Mouse (Mus musculus) intestine, postnatal 0 days (tissue): ENCODE data around the gene Adamtsl3. TPM values are rescaled to one million over a fixed set of nuclear protein-coding genes. Genes with fewer than 3 reads are reported as not detected.

Experiments used
- ATAC-seq: fragments of 200-750 bp; cut with Nextera tagmentation; 2 replicates; pipeline ENCODE4 v1.8.0; 2017; ENCODE audit warnings: mild to moderate bottlenecking, moderate TSS enrichment, moderate library complexity
- H3K27ac ChIP-seq: fragments of 300-500 bp; sonication (generic); 2 replicates; pipeline ENCODE4 v1.5.1; 2014; ENCODE audit warnings: mild to moderate bottlenecking, low read depth, low read length, moderate library complexity
- H3K27me3 ChIP-seq: fragments of 300-500 bp; sonication (generic); replicated peaks from 2 replicates; pipeline ENCODE4 v1.6.1; 2014; ENCODE audit warnings: low read length, mixed read lengths; ENCODE audit not compliant: control insufficient read depth, insufficient read depth
- H3K36me3 ChIP-seq: fragments of 300-500 bp; sonication (generic); 2 replicates; pipeline ENCODE4 v1.6.1; 2014; ENCODE audit warnings: mild to moderate bottlenecking, moderate library complexity; ENCODE audit not compliant: control insufficient read depth, insufficient read depth
- H3K4me1 ChIP-seq: fragments of 300-500 bp; sonication (generic); replicated peaks from 2 replicates; pipeline ENCODE4 v1.6.1; 2014; ENCODE audit warnings: antibody characterized with exemption, low read length, mixed read lengths; ENCODE audit not compliant: control insufficient read depth, insufficient read depth
- H3K4me2 ChIP-seq: fragments of 300-500 bp; sonication (generic); replicated peaks from 2 replicates; pipeline ENCODE4 v1.6.1; 2014; ENCODE audit warnings: low read depth, mild to moderate bottlenecking, moderate library complexity
- H3K4me3 ChIP-seq: fragments of 300-500 bp; sonication (generic); 2 replicates; pipeline ENCODE4 v1.5.1; 2014; ENCODE audit warnings: low read depth, low read length
- H3K9ac ChIP-seq: fragments of 300-500 bp; sonication (generic); 2 replicates; pipeline ENCODE4 v1.6.1; 2014; ENCODE audit warnings: mild to moderate bottlenecking, low read depth, low read length
- H3K9me3 ChIP-seq: fragments of 300-500 bp; sonication (generic); 2 replicates; pipeline ENCODE4 v1.6.1; 2016; ENCODE audit warnings: mixed run types; ENCODE audit not compliant: control insufficient read depth
- CTCF ChIP-seq: sonication (generic); IDR thresholded peaks from 2 replicates; pipeline ENCODE4 v1.5.1; 2016; ENCODE audit warnings: low read depth, mild to moderate bottlenecking, control low read depth, antibody characterized with exemption, moderate library complexity
- WGBS: fragments of 180-500 bp; shearing (Covaris S2); extraction: QIAGEN DNeasy Blood & Tissue Kit; methylation state at CpG from one replicate; pipeline ENCODE4 v1.1.7; 2014; 5-methylcytosine and 5-hydroxymethylcytosine counted together
- polyA plus RNA-seq: library from polyadenylated mRNA; unstranded; fragments of >200 nt; fragmentation: Nextera tagmentation; extraction: Ambion mirVana; gene quantifications from 2 replicates; pipeline ENCODE4 v1.2.1, GENCODE M21; 2015

The Adamtsl3 gene
- polyA plus RNA-seq, 1 experiment from 2014 or later, result 0.96 TPM

DNA sequence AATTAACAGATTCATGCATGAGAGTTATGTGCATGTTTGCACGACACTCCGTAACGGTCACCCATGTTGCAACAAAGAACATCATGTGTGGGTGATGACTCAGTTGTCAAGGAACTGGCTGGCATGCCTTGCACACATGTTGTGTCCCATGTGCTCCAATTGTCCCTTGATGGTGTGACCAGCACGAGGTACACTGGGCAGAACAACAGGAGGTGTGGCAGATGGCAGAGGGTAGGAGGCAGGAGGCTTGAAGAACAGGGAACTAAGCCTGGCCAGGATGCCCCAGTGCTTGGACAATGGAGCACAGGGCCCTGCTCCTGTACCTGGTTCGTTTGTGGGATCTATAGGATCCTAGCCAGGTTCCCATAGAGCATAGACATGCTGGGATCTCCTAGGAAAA lies 31.0 kb downstream of the Adamtsl3 start:
- Histone ChIP-seq H3K27me3 (no peaks in the 10 kb centered on the region), H3K9me3 (no peaks in the 10 kb centered on the region), H3K4me2 (no peak overlapping the region), H3K4me1 (no peaks in the 10 kb centered on the region), H3K27ac (no peak overlapping the region), H3K9ac (no peak overlapping the region), H3K4me3 (no peak overlapping the region), H3K36me3 (no peaks in the 10 kb centered on the region)
- no peak for TF ChIP-seq CTCF
- 67% methylated on average over 5 of the region's 5 CpGs for WGBS
- ATAC-seq, result no peak

DNA sequence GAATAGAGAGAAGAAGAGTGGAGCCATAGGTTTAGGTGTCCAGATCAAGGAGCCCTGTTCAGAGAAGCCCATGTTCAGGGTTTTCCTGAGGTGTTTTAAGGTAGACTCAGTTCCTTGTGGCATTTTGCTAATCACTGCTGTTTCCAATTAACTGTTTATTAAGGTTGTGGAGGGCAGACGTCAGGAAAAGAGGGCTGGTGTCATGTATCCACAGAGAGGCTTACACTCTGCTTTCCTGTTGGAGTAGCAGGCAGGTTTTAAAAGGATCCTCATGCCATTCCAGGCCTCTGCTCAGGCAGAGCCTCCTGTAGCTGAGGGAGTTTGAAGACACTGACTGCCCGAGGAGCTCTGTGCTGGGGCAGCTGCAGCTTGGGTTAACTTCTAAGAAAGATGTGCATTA lies 32.6 kb downstream of the Adamtsl3 start:
- Histone ChIP-seq H3K36me3 (no peaks in the 10 kb centered on the region), H3K27ac (no peak overlapping the region), H3K4me3 (no peak overlapping the region), H3K27me3 (no peaks in the 10 kb centered on the region), H3K4me2 (no peak overlapping the region), H3K9ac (no peak overlapping the region), H3K4me1 (no peaks in the 10 kb centered on the region), H3K9me3 (no peaks in the 10 kb centered on the region)
- ATAC-seq, result no peak
- no peak for TF ChIP-seq CTCF
- WGBS, result 60% methylated on average over 2 of the region's 2 CpGs

DNA sequence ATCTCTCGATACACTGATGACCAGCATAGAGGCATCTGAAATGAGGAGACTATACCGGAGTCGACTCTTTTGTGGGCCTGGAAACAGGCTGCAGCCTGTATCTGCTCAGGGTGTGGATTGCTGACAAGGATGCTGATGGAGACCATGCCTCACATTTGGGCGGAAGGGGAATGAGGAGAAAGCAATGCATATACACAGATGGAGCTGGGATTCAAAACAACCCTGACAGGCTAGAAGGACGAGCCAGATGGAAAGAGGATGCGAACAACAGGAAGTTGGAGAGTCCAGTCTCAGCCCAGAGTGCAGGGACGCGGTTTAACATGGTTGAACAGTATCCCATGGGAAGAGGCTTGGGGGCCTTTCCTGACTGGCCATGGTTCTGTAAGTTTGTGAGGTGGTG lies 34.6 kb downstream of the Adamtsl3 start:
- no peaks in the 10 kb centered on the region for H3K4me1 ChIP-seq
- no peak overlapping the region for H3K27ac ChIP-seq
- no peaks in the 10 kb centered on the region for H3K27me3 ChIP-seq
- TF ChIP-seq CTCF, result no peak
- WGBS, result 60% methylated on average over 8 of the region's 8 CpGs
- H3K4me2 ChIP-seq, result no peak overlapping the region
- no peaks in the 10 kb centered on the region for H3K36me3 ChIP-seq
- ATAC-seq, result no peak
- no peaks in the 10 kb centered on the region for H3K9me3 ChIP-seq
- no peak overlapping the region for H3K9ac ChIP-seq
- no peak overlapping the region for H3K4me3 ChIP-seq

DNA sequence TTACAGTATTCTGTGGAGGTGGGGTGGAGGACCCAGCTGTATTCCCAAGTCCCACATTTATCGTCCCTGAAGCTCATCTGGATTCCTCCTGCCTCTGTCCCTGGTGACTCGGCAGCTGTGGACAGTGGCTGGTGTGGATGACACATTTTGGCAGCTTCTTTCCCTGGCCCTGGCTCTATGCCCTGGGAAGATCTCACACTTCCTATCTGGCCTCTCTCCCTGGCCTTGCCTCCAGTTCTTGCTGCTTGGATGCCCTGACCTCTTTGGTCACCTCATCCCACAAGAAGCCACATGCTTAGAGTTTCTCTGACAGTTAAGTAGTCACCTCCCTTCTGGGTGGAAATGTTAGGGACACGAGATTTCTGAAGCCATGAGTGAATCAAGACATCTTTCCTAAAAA lies 35.9 kb downstream of the Adamtsl3 start:
- WGBS, result 54% methylated on average over 3 of the region's 3 CpGs

DNA sequence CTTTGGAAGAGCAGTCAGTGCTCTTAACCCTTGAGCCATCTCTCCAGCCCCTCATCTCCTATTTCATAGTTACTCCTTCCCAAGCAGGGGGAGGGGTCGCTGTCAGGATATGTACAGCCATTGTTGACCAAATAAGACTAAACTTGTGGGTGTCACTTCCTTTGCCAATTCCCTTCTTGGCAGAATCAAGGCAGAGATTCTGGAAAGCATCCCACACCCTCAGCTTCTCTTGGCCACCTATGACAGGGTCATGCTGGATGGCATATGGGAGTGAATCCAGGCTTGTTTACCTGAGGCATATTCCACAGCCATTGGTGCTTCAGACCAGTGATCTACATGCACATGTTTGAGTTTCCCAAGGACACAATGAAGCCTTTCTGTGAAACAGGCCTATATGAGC lies 42.8 kb downstream of the Adamtsl3 start:
- no peak for TF ChIP-seq CTCF
- Histone ChIP-seq H3K4me3 (no peak overlapping the region), H3K36me3 (no peaks in the 10 kb centered on the region), H3K4me2 (no peak overlapping the region), H3K27ac (no peak overlapping the region), H3K4me1 (no peaks in the 10 kb centered on the region), H3K27me3 (no peaks in the 10 kb centered on the region), H3K9ac (no peak overlapping the region), H3K9me3 (no peaks in the 10 kb centered on the region)
- 70% methylated on average over 1 of the region's 1 CpGs for WGBS
- ATAC-seq, result no peak

More for the DNA sequence above, 35.9 kb downstream of the Adamtsl3 start:
- Histone ChIP-seq H3K4me1 (no peaks in the 10 kb centered on the region), H3K27ac (no peak overlapping the region), H3K9ac (no peak overlapping the region), H3K4me3 (no peak overlapping the region), H3K27me3 (no peaks in the 10 kb centered on the region), H3K36me3 (no peaks in the 10 kb centered on the region), H3K9me3 (no peaks in the 10 kb centered on the region), H3K4me2 (no peak overlapping the region)
- ATAC-seq, result no peak
- no peak for TF ChIP-seq CTCF

DNA sequence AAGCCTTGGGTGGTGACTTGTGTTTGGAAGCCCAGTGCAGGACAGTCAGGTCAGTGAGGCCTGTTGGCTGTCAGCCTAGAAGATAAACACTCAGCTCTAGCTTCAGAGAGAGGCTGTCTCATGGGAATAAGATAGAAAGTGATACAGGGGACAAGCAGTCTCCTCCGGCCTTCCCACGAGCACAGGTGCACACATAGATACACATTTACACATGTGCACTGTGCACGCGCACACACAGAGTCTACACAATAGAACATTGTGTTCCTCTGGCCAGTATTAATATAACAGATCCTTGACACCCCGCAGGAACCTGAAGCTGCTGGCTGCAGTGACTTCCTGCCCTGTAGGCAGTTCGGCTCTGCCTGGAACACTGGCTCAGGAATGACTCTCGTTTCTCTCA lies 44.3 kb downstream of the Adamtsl3 start:
- no peak overlapping the region for H3K4me2 ChIP-seq
- no peaks in the 10 kb centered on the region for H3K9me3 ChIP-seq

DNA sequence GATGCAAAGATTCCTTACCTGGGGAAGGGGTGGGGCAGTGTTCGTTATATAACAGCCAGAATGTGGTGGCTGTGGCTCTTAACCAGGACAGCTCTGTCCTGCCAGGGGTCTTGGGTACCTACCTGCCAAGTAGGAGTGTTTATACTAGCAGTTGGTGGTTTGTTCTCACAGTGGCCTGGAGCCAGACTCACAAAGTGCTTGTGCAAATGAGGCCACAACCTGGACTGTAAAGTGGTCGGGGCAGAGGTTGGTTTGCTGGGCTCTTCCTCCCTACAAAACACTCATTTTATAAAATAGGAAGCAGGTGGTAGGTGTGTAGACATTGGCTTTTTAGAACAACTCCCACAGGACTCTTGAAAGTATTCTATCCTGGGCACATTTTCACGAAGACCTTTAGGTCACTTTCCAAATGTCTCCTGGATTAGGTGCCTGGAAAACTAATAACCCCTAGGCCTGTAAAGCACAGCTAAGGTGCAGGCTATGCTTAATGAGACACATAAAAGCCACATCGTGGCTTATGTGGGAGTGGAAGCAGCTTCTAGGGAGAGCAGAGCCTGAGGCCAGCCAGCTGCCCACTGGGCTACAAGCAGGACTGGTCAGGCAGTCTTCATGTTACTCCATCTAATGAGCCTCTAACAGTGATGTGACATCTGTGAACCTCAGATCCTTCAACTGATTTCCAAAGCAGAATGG lies 47.5 kb downstream of the Adamtsl3 start:
- Histone ChIP-seq H3K4me1 (no peaks in the 10 kb centered on the region), H3K27ac (no peak overlapping the region), H3K27me3 (no peaks in the 10 kb centered on the region), H3K9ac (no peak overlapping the region), H3K9me3 (no peaks in the 10 kb centered on the region), H3K36me3 (no peaks in the 10 kb centered on the region), H3K4me3 (no peak overlapping the region), H3K4me2 (no peak overlapping the region)
- no peak for ATAC-seq
- 72% methylated on average over 4 of the region's 4 CpGs for WGBS
- no peak for TF ChIP-seq CTCF

More for the DNA sequence above, 44.3 kb downstream of the Adamtsl3 start:
- TF ChIP-seq CTCF, result no peak
- Histone ChIP-seq H3K4me3 (no peak overlapping the region), H3K36me3 (no peaks in the 10 kb centered on the region), H3K9ac (no peak overlapping the region), H3K4me1 (no peaks in the 10 kb centered on the region), H3K27ac (no peak overlapping the region), H3K27me3 (no peaks in the 10 kb centered on the region)
- 70% methylated on average over 7 of the region's 7 CpGs for WGBS
- no peak for ATAC-seq
